Mouse (Mus musculus) retina, adult 2 months (tissue): ENCODE results near the gene Olfr544.
"Not testable (repeated sequence)": the region's sequence is repeated elsewhere in the genome, so short reads cannot be mapped to it uniquely, and the experiment has no call there.

ENCODE experiments used
- DNase-seq: peaks from one replicate; pipeline ENCODE4 v3.0.0-alpha.2; 2012; ENCODE audit warnings: low read depth, low spot score

The Olfr544 gene

GRCm38 (mm10) chr7:102488161-102488560, at the start of gene Olfr544:
Gene Olfr544 (minus strand): TSS chr7:102488313.
- no peak for DNase-seq

GRCm38 (mm10) chr7:102534449-102534848, 46.3 kb upstream of the Olfr544 start, which contains the start of gene Olfr547:
Gene Olfr547 (plus strand): TSS chr7:102534749.
- no peak for DNase-seq

GRCm38 (mm10) chr7:102529052-102529451, 40.9 kb upstream of the Olfr544 start:
- no peak for DNase-seq

GRCm38 (mm10) chr7:102517051-102517335, 28.9 kb upstream of the Olfr544 start:
- no peak for DNase-seq

GRCm38 (mm10) chr7:102516261-102517050, 28.3 kb upstream of the Olfr544 start:
- DNase-seq = no peak

GRCm38 (mm10) chr7:102514144-102514543, 26.0 kb upstream of the Olfr544 start:
- no peak for DNase-seq

GRCm38 (mm10) chr7:102512814-102513435, 24.8 kb upstream of the Olfr544 start:
- DNase-seq = peak; percentile 32

GRCm38 (mm10) chr7:102511927-102512326, 23.8 kb upstream of the Olfr544 start:
- DNase-seq = no peak

- no peak for DNase-seq
These were observed 21.6 kb upstream of the Olfr544 start for GRCm38 (mm10) chr7:102509726-102510125.

GRCm38 (mm10) chr7:102508666-102509065, 20.6 kb upstream of the Olfr544 start:
- no peak for DNase-seq

- DNase-seq = no peak
These were observed 20.0 kb upstream of the Olfr544 start for GRCm38 (mm10) chr7:102508066-102508465.

- DNase-seq = peak; percentile 29
These were observed 18.7 kb upstream of the Olfr544 start for GRCm38 (mm10) chr7:102506848-102507247.

GRCm38 (mm10) chr7:102501986-102502385, 13.9 kb upstream of the Olfr544 start:
- no peak for DNase-seq

- no peak for DNase-seq
These were observed 11.4 kb upstream of the Olfr544 start, which contains the start of gene Olfr545 for GRCm38 (mm10) chr7:102499473-102499872. Gene Olfr545 (minus strand): TSS chr7:102499573.

- not testable (repeated sequence) for DNase-seq
These were observed 6.3 kb upstream of the Olfr544 start for GRCm38 (mm10) chr7:102494416-102494815.

- no peak for DNase-seq
These were observed 2.0 kb downstream of the Olfr544 start for GRCm38 (mm10) chr7:102486105-102486504.

- DNase-seq = not testable (repeated sequence)
These were observed 3.3 kb downstream of the Olfr544 start for GRCm38 (mm10) chr7:102484766-102485165.

GRCm38 (mm10) chr7:102483665-102484064, 4.4 kb downstream of the Olfr544 start:
- DNase-seq = no peak

- DNase-seq = no peak
These were observed 6.5 kb downstream of the Olfr544 start, which contains the start of gene Olfr543 for GRCm38 (mm10) chr7:102481579-102481978. Gene Olfr543 (minus strand): TSS chr7:102481679.

GRCm38 (mm10) chr7:102480821-102481220, 7.3 kb downstream of the Olfr544 start:
- DNase-seq = no peak

- DNase-seq = no peak
These were observed 8.6 kb downstream of the Olfr544 start for GRCm38 (mm10) chr7:102479368-102480078.

GRCm38 (mm10) chr7:102478926-102479325, 9.2 kb downstream of the Olfr544 start:
- no peak for DNase-seq
